Mouse (Mus musculus): ENCODE data around the gene Arap1. TPM values are rescaled to one million over a fixed set of nuclear protein-coding genes. Genes with fewer than 3 reads are reported as not detected.
A peak's percentile ranks its signal among the peaks of the same experiment; 100 is the strongest.

Gene Arap1
- polyA plus RNA-seq, 1 experiment from 2014 or later: 33.9 TPM

- no peak overlapping the region for H3K9ac ChIP-seq (ENCODE audit: low read depth, low read length)
Observed at GRCm38 (mm10) chr7:101395471-101395870, 47.6 kb downstream of the Arap1 start.

GRCm38 (mm10) chr7:101397175-101397574, 49.3 kb downstream of the Arap1 start:
- Histone ChIP-seq H3K4me2 (no peak overlapping the region), H3K4me1 (replicated peaks; ENCODE audit: control insufficient read depth, insufficient read depth, low read length) (no peaks in the 10 kb centered on the region; the same call in 1 of the 2 replicates), H3K36me3 (ENCODE audit: control insufficient read depth, insufficient read depth, low read length) (peaks cover 30% of the 10 kb centered on the region), H3K9me3 (ENCODE audit: control insufficient read depth, low read length) (no peaks in the 10 kb centered on the region), H3K4me3 (ENCODE audit: low read depth, low read length) (no peak overlapping the region), H3K27me3 (replicated peaks; ENCODE audit: control insufficient read depth, insufficient read depth, low read length) (no peaks in the 10 kb centered on the region), H3K27ac (ENCODE audit: low read depth, low read length) (no peak overlapping the region), H3K9ac (ENCODE audit: low read depth, low read length) (no peak overlapping the region)
- no peak for ATAC-seq (replicated peaks; ENCODE audit: low FRiP score)
- 84% methylated on average over 4 of the region's 4 CpGs for WGBS
- DNase-seq (ENCODE audit: low spot score): no peak

More at GRCm38 (mm10) chr7:101395471-101395870, 47.6 kb downstream of the Arap1 start:
- Histone ChIP-seq H3K4me1 (replicated peaks; ENCODE audit: control insufficient read depth, insufficient read depth, low read length) (peaks cover 8% of the 10 kb centered on the region), H3K36me3 (ENCODE audit: control insufficient read depth, insufficient read depth, low read length) (peaks cover 28% of the 10 kb centered on the region), H3K4me3 (ENCODE audit: low read depth, low read length) (no peak overlapping the region), H3K9me3 (ENCODE audit: control insufficient read depth, low read length) (no peaks in the 10 kb centered on the region), H3K4me2 (peak overlapping the region; percentile 48), H3K27ac (ENCODE audit: low read depth, low read length) (no peak overlapping the region), H3K27me3 (replicated peaks; ENCODE audit: control insufficient read depth, insufficient read depth, low read length) (no peaks in the 10 kb centered on the region)
- DNase-seq (ENCODE audit: low spot score): no peak
- 72% methylated on average over 2 of the region's 2 CpGs for WGBS
- ATAC-seq (replicated peaks; ENCODE audit: low FRiP score): no peak

DNA sequence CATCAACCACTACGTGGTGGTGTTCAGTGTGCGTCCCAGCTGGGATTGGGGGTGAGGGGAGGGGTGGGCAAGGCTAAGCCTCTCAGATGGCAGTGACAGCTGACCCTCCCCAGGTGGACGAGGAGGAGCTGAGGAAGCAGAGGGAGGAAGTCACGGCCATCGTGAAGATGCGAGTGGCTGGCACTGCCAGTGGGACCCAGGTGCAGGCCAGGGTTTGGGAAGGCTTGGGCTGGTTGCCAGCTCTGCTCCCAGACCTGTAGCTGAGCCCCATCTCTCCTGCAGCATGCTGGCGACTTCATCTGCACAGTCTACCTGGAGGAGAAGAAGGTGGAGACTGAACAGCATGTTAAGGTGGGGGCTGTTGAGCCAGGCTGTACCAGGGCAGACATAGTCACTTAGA, 53.6 kb downstream of the Arap1 start:
- ATAC-seq (replicated peaks; ENCODE audit: low FRiP score) (no peak), DNase-seq (ENCODE audit: low spot score) (no peak)
- H3K4me2 ChIP-seq: no peak overlapping the region
- peaks cover 28% of the 10 kb centered on the region for H3K36me3 ChIP-seq (ENCODE audit: control insufficient read depth, insufficient read depth, low read length)
- no peaks in the 10 kb centered on the region for H3K4me1 ChIP-seq (replicated peaks; ENCODE audit: control insufficient read depth, insufficient read depth, low read length)
- H3K4me3 ChIP-seq (ENCODE audit: low read depth, low read length): no peak overlapping the region
- 84% methylated on average over 7 of the region's 7 CpGs for WGBS
- H3K9me3 ChIP-seq (ENCODE audit: control insufficient read depth, low read length): no peaks in the 10 kb centered on the region
- no peak overlapping the region for H3K27ac ChIP-seq (ENCODE audit: low read depth, low read length)
- no peak overlapping the region for H3K9ac ChIP-seq (ENCODE audit: low read depth, low read length)
- no peaks in the 10 kb centered on the region for H3K27me3 ChIP-seq (replicated peaks; ENCODE audit: control insufficient read depth, insufficient read depth, low read length)

DNA sequence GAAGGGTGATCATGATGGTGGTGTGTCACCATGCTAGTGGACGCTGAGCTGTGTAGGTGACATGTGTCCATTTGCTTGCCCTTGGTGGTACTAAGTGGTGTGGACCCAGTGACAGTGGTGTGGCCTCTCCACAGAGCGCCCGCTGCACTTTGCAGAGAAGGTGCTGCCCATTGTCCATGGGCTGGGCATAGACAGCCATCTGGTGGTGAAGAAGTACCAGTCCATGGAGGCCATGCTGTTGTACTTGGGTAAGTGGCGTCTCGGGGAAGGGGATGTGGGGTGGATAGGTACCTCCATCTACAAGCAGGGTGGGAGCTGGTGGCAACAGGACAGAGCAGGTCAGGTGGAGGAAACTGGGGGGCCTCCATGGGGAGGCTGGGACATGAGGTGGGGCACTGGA, 56.0 kb downstream of the Arap1 start:
- Histone ChIP-seq H3K4me3 (ENCODE audit: low read depth, low read length) (no peak overlapping the region), H3K36me3 (ENCODE audit: control insufficient read depth, insufficient read depth, low read length) (peaks cover 19% of the 10 kb centered on the region), H3K9me3 (ENCODE audit: control insufficient read depth, low read length) (no peaks in the 10 kb centered on the region), H3K4me1 (replicated peaks; ENCODE audit: control insufficient read depth, insufficient read depth, low read length) (no peaks in the 10 kb centered on the region), H3K27ac (ENCODE audit: low read depth, low read length) (no peak overlapping the region), H3K4me2 (no peak overlapping the region), H3K9ac (ENCODE audit: low read depth, low read length) (no peak overlapping the region), H3K27me3 (replicated peaks; ENCODE audit: control insufficient read depth, insufficient read depth, low read length) (no peaks in the 10 kb centered on the region)
- WGBS: 87% methylated on average over 5 of the region's 5 CpGs
- no peak for DNase-seq (ENCODE audit: low spot score)
- ATAC-seq (replicated peaks; ENCODE audit: low FRiP score): no peak

DNA sequence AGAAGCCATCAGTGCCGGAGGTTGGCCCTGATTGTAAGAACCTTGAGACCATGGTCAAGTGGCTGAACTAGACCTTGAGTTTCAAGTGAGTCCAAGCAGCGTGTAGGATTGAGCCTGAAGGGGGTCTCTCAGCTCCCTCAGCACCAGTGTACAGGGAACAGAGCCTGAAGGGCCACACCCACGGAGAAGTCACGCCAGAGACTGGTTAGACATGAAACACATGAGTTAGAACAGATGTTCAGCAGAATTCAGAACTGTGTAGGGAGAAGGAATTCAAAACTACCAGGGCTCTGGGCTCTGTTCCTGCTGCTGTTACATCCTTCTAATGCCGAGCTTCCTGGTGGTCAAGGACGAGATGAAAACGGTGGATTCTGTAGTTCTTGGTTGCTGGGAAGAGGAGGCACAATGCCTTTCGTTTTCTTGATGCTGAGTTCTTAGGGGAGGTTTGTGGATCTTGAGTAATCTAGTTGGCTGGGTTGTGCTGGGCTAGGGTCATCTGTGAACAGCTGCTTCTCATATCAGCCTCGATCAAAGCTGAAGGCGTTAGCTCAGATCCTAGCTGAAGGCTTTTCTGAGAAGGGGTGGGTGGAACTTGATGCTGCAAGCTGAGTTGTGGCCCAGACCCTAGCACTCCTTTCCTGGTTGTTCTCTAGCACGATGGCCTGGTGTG, 62.5 kb downstream of the Arap1 start, which contains the start of gene Gm45837:
Gene Gm45837 (plus strand): TSS at position 620 of the 670 bp plus-strand sequence.
- WGBS: 71% methylated on average over 11 of the region's 11 CpGs
- no peaks in the 10 kb centered on the region for H3K9me3 ChIP-seq (ENCODE audit: control insufficient read depth, low read length)
- H3K4me1 ChIP-seq (replicated peaks; ENCODE audit: control insufficient read depth, insufficient read depth, low read length): peaks cover 17% of the 10 kb centered on the region
- H3K27me3 ChIP-seq (replicated peaks; ENCODE audit: control insufficient read depth, insufficient read depth, low read length): no peaks in the 10 kb centered on the region
- peaks cover 16% of the 10 kb centered on the region for H3K36me3 ChIP-seq (ENCODE audit: control insufficient read depth, insufficient read depth, low read length)
- no peak within 1 kb of the TSS for H3K9ac ChIP-seq (ENCODE audit: low read depth, low read length)
- no peak for DNase-seq (ENCODE audit: low spot score)
- ATAC-seq (replicated peaks; ENCODE audit: low FRiP score): no peak
- H3K4me2 ChIP-seq: no peak within 1 kb of the TSS
- no peak within 1 kb of the TSS for H3K4me3 ChIP-seq (ENCODE audit: low read depth, low read length)
- H3K27ac ChIP-seq (ENCODE audit: low read depth, low read length): no peak within 1 kb of the TSS

DNA sequence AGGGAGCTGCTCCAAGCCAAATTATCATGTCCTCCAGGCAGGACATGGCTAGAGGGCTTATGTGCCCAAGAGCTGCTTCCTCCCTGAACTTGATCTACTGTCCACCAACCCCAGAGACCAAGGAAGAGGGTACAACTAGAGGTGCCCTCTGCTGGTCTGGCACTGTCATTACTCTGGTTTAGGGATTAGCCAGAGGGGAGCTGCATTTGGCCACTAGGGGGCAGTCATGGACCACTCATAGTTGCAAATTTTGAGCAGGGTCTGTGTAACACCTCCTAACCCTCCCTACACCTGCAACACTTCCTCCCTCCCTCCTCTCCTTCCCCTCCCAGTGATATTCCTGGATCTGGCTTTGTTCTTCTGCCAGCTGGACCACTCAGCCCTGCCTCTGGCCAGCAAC, 64.9 kb downstream of the Arap1 start:
- no peak overlapping the region for H3K9ac ChIP-seq (ENCODE audit: low read depth, low read length)
- H3K27ac ChIP-seq (ENCODE audit: low read depth, low read length): no peak overlapping the region
- no peak overlapping the region for H3K4me3 ChIP-seq (ENCODE audit: low read depth, low read length)
- no peaks in the 10 kb centered on the region for H3K9me3 ChIP-seq (ENCODE audit: control insufficient read depth, low read length)
- H3K4me2 ChIP-seq: no peak overlapping the region
- peak; percentile 33 for ATAC-seq (replicated peaks; ENCODE audit: low FRiP score)
- H3K27me3 ChIP-seq (replicated peaks; ENCODE audit: control insufficient read depth, insufficient read depth, low read length): peaks cover 2% of the 10 kb centered on the region; the same call in 1 of the 2 replicates
- peaks cover 13% of the 10 kb centered on the region for H3K36me3 ChIP-seq (ENCODE audit: control insufficient read depth, insufficient read depth, low read length)
- DNase-seq (ENCODE audit: low spot score): peak; percentile 78
- peaks cover 24% of the 10 kb centered on the region for H3K4me1 ChIP-seq (replicated peaks; ENCODE audit: control insufficient read depth, insufficient read depth, low read length)

DNA sequence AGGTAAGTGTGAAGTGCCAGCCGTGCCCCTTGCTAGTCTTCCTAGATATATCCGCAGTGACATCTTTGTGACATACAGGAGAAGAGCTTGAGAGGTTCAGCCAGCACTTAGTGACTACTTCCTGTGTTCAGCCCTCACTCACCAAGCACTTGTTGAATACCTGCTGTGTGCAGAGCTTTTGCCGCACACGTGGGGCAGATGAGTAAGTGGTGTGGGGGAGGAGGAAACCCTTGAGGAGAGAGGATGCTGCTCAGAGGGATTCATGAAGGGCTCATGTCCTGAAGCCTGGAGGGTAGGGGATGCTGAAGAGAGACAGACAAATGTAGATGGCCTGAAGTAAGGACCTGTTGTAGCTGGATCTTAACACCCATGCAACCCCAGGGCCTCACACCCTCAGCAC, 66.3 kb downstream of the Arap1 start:
- Histone ChIP-seq H3K36me3 (ENCODE audit: control insufficient read depth, insufficient read depth, low read length) (peaks cover 5% of the 10 kb centered on the region), H3K27me3 (replicated peaks; ENCODE audit: control insufficient read depth, insufficient read depth, low read length) (peaks cover 10% of the 10 kb centered on the region), H3K4me3 (ENCODE audit: low read depth, low read length) (no peak overlapping the region), H3K27ac (ENCODE audit: low read depth, low read length) (no peak overlapping the region), H3K9me3 (ENCODE audit: control insufficient read depth, low read length) (no peaks in the 10 kb centered on the region), H3K4me1 (replicated peaks; ENCODE audit: control insufficient read depth, insufficient read depth, low read length) (peaks cover 24% of the 10 kb centered on the region), H3K4me2 (no peak overlapping the region), H3K9ac (ENCODE audit: low read depth, low read length) (no peak overlapping the region)
- whole genome bisulfite sequencing: 55% methylated on average over 4 of the region's 4 CpGs
- ATAC-seq (replicated peaks; ENCODE audit: low FRiP score) (no peak), DNase-seq (ENCODE audit: low spot score) (no peak)

GRCm38 (mm10) chr7:101414661-101415511, 67.0 kb downstream of the Arap1 start:
- ATAC-seq (replicated peaks; ENCODE audit: low FRiP score) (peak; percentile 80), DNase-seq (ENCODE audit: low spot score) (peak; percentile 47)
- peaks cover 24% of the 10 kb centered on the region for H3K4me1 ChIP-seq (replicated peaks; ENCODE audit: control insufficient read depth, insufficient read depth, low read length)
- 42% methylated on average over 6 of the region's 7 CpGs for WGBS
- H3K9ac ChIP-seq (ENCODE audit: low read depth, low read length): no peak overlapping the region
- peaks cover 12% of the 10 kb centered on the region for H3K27me3 ChIP-seq (replicated peaks; ENCODE audit: control insufficient read depth, insufficient read depth, low read length)
- H3K9me3 ChIP-seq (ENCODE audit: control insufficient read depth, low read length): no peaks in the 10 kb centered on the region
- H3K4me2 ChIP-seq: peak overlapping the region; percentile 19; the same call in 1 of the 2 replicates
- peaks cover 4% of the 10 kb centered on the region; the same call in 1 of the 2 replicates for H3K36me3 ChIP-seq (ENCODE audit: control insufficient read depth, insufficient read depth, low read length)
- H3K4me3 ChIP-seq (ENCODE audit: low read depth, low read length): no peak overlapping the region
- no peak overlapping the region for H3K27ac ChIP-seq (ENCODE audit: low read depth, low read length)
